Mouse (Mus musculus) macrophage (primary cell): ENCODE data around the gene Olfr330. TPM values are rescaled to one million over a fixed set of nuclear protein-coding genes. Genes with fewer than 3 reads are reported as not detected.
"Not testable (repeated sequence)": the region's sequence is repeated elsewhere in the genome, so short reads cannot be mapped to it uniquely, and the experiment has no call there.

Experiments
- H3K27ac ChIP-seq: fragments of 350-480 bp; formaldehyde crosslinking; 2 replicates; pipeline ENCODE4 v1.9.0; 2021
- H3K36me3 ChIP-seq: fragments of 350-480 bp; formaldehyde crosslinking; 2 replicates; pipeline ENCODE4 v1.9.0; 2021; ENCODE audit errors: inconsistent target
- H3K4me3 ChIP-seq: fragments of 350-480 bp; formaldehyde crosslinking; 2 replicates; pipeline ENCODE4 v1.9.0; 2021; ENCODE audit errors: inconsistent target
- H3K79me2 ChIP-seq: fragments of 350-480 bp; formaldehyde crosslinking; 2 replicates; pipeline ENCODE4 v1.9.0; 2021; ENCODE audit errors: inconsistent target
- WGBS: methylation state at CpG from one replicate; pipeline ENCODE4 v1.1.7; 2026; ENCODE audit warnings: inconsistent platforms; ENCODE audit not compliant: missing documents; 5-methylcytosine and 5-hydroxymethylcytosine counted together
- polyA plus RNA-seq: library from polyadenylated mRNA; stranded (reverse); fragments of 250-400 nt; gene quantifications from 3 replicates; pipeline ENCODE4 v1.2.4, GENCODE M21; 2018; ENCODE audit warnings: inconsistent platforms
- total RNA-seq, 78 experiments: library from RNA; depleted of rRNA; stranded (reverse); fragments of 250-400 nt; gene quantifications; 1 replicate in 9 of 78; 2 replicates in 24 of 78; 3 replicates in 43 of 78; 4 replicates in 2 of 78; pipeline ENCODE4 v1.2.4; 2018; ENCODE audit warnings: inconsistent platforms in 56 of 78

Gene Olfr330
- not detected for total RNA-seq (2018; cell fraction: chromatin; rRNA removed)
- total RNA-seq (2018; cell fraction: cytosol; rRNA removed): not detected
- total RNA-seq (2018; cell fraction: nucleus; rRNA removed): not detected
- not detected in 3 replicates for polyA plus RNA-seq

- not testable (repeated sequence) for H3K27ac ChIP-seq, H3K36me3 ChIP-seq, H3K4me3 ChIP-seq, H3K79me2 ChIP-seq
Measured at GRCm38 (mm10) chr11:58534736-58535135, at the start of gene Olfr330. Olfr330 (minus strand) TSS chr11:58534836.

- no peak overlapping the region for H3K4me3 ChIP-seq
- H3K27ac ChIP-seq: no peak overlapping the region
- H3K36me3 ChIP-seq: no peaks in the 10 kb centered on the region
- 74% methylated on average over 7 of the region's 8 CpGs for WGBS
- no peaks in the 10 kb centered on the region for H3K79me2 ChIP-seq
Measured at GRCm38 (mm10) chr11:58578636-58579035, 44.0 kb upstream of the Olfr330 start.

GRCm38 (mm10) chr11:58577430-58577829 is 42.8 kb upstream of the Olfr330 start, which contains the start of gene Olfr325:
Olfr325 (plus strand) TSS chr11:58577730.
- H3K4me3 ChIP-seq: no peak within 1 kb of the TSS
- H3K27ac ChIP-seq: no peak within 1 kb of the TSS
- H3K79me2 ChIP-seq: no peaks in the 10 kb centered on the region
- H3K36me3 ChIP-seq: no peaks in the 10 kb centered on the region
- WGBS: 92% methylated on average over 1 of the region's 1 CpGs

- Histone ChIP-seq H3K36me3 (no peaks in the 10 kb centered on the region), H3K79me2 (no peaks in the 10 kb centered on the region), H3K27ac (no peak within 1 kb of the TSS), H3K4me3 (no peak within 1 kb of the TSS)
- 87% methylated on average over 5 of the region's 5 CpGs for WGBS
Measured at GRCm38 (mm10) chr11:58570405-58570804, 35.8 kb upstream of the Olfr330 start, which contains the start of gene Olfr224. Olfr224 (minus strand) TSS chr11:58570553.

GRCm38 (mm10) chr11:58555536-58555935 is 20.9 kb upstream of the Olfr330 start, which contains the start of gene Olfr328:
Olfr328 (minus strand) TSS chr11:58555636.
- Histone ChIP-seq H3K36me3 (no peaks in the 10 kb centered on the region), H3K27ac (no peak within 1 kb of the TSS), H3K79me2 (no peaks in the 10 kb centered on the region), H3K4me3 (no peak within 1 kb of the TSS)
- WGBS: 92% methylated on average over 1 of the region's 1 CpGs

GRCm38 (mm10) chr11:58546322-58546721 is 11.7 kb upstream of the Olfr330 start, which contains the start of gene Olfr329-ps:
Olfr329-ps (minus strand) TSS chr11:58546422.
- H3K27ac ChIP-seq: no peak within 1 kb of the TSS
- WGBS: 88% methylated on average over 5 of the region's 5 CpGs
- H3K4me3 ChIP-seq: no peak within 1 kb of the TSS
- H3K36me3 ChIP-seq: no peaks in the 10 kb centered on the region
- no peaks in the 10 kb centered on the region for H3K79me2 ChIP-seq

- H3K79me2 ChIP-seq, H3K27ac ChIP-seq, H3K4me3 ChIP-seq, H3K36me3 ChIP-seq: not testable (repeated sequence)
- 94% methylated on average over 2 of the region's 9 CpGs for WGBS
Measured at GRCm38 (mm10) chr11:58519756-58520155, 14.9 kb downstream of the Olfr330 start.

- not testable (repeated sequence) for H3K27ac ChIP-seq, H3K36me3 ChIP-seq, H3K79me2 ChIP-seq, H3K4me3 ChIP-seq
- WGBS: 92% methylated on average over 13 of the region's 18 CpGs
Measured at GRCm38 (mm10) chr11:58518916-58519315, 15.7 kb downstream of the Olfr330 start.

- H3K4me3 ChIP-seq, H3K36me3 ChIP-seq, H3K27ac ChIP-seq, H3K79me2 ChIP-seq: not testable (repeated sequence)
- WGBS: 93% methylated on average over 5 of the region's 19 CpGs
Measured at GRCm38 (mm10) chr11:58509058-58509457, 25.6 kb downstream of the Olfr330 start.

GRCm38 (mm10) chr11:58502472-58502871 is 32.2 kb downstream of the Olfr330 start, which contains the start of gene Olfr331:
Olfr331 (minus strand) TSS chr11:58502572.
- not testable (repeated sequence) for H3K36me3 ChIP-seq, H3K79me2 ChIP-seq, H3K27ac ChIP-seq, H3K4me3 ChIP-seq

GRCm38 (mm10) chr11:58499290-58499689 is 35.3 kb downstream of the Olfr330 start:
- no peak overlapping the region for H3K27ac ChIP-seq
- H3K36me3 ChIP-seq: no peaks in the 10 kb centered on the region
- no peak overlapping the region for H3K4me3 ChIP-seq
- no peaks in the 10 kb centered on the region for H3K79me2 ChIP-seq
- 85% methylated on average over 3 of the region's 3 CpGs for WGBS

GRCm38 (mm10) chr11:58498761-58499160 is 35.9 kb downstream of the Olfr330 start:
- no peaks in the 10 kb centered on the region for H3K36me3 ChIP-seq
- no peak overlapping the region for H3K4me3 ChIP-seq
- 79% methylated on average over 6 of the region's 9 CpGs for WGBS
- H3K27ac ChIP-seq: no peak overlapping the region
- no peaks in the 10 kb centered on the region for H3K79me2 ChIP-seq

GRCm38 (mm10) chr11:58492455-58492854 is 42.2 kb downstream of the Olfr330 start, which contains the start of gene Olfr332:
Olfr332 (minus strand) TSS chr11:58492555.
- Histone ChIP-seq H3K79me2 (no peaks in the 10 kb centered on the region), H3K36me3 (no peaks in the 10 kb centered on the region), H3K27ac (no peak within 1 kb of the TSS), H3K4me3 (no peak within 1 kb of the TSS)
- 87% methylated on average over 2 of the region's 2 CpGs for WGBS
